Mouse (Mus musculus) limb, embryonic 14.5 days (tissue): ENCODE measurements around the gene Ikzf4. TPM values are rescaled to one million over a fixed set of nuclear protein-coding genes. Genes with fewer than 3 reads are reported as not detected.
"Not testable (repeated sequence)": the region's sequence is repeated elsewhere in the genome, so short reads cannot be mapped to it uniquely, and the experiment has no call there.

Source experiments
- ATAC-seq: fragments of 200-750 bp; cut with Nextera tagmentation; 2 replicates; pipeline ENCODE4 v1.8.0; 2017; ENCODE audit warnings: low read depth, moderate number of reproducible peaks, moderate TSS enrichment; ENCODE audit not compliant: low FRiP score
- DNase-seq: peaks from one replicate; pipeline ENCODE4 v3.0.0-alpha.2; 2015; ENCODE audit warnings: low spot score
- H3K27ac ChIP-seq: fragments of 300-500 bp; sonication (generic); replicated peaks from 2 replicates; pipeline ENCODE4 v1.5.1; 2014; ENCODE audit warnings: low read depth, mild to moderate bottlenecking, low read length, moderate library complexity, mixed read lengths
- H3K27me3 ChIP-seq: fragments of 300-500 bp; sonication (generic); 2 replicates; pipeline ENCODE4 v1.6.1; 2014; ENCODE audit warnings: low read length, mixed read lengths; ENCODE audit not compliant: control insufficient read depth, insufficient read depth
- H3K36me3 ChIP-seq: fragments of 300-500 bp; sonication (generic); 2 replicates; pipeline ENCODE4 v1.6.1; 2014; ENCODE audit warnings: mild to moderate bottlenecking, low read length, moderate library complexity, mixed read lengths; ENCODE audit not compliant: control insufficient read depth, insufficient read depth
- H3K4me1 ChIP-seq: fragments of 300-500 bp; sonication (generic); 2 replicates; pipeline ENCODE4 v1.6.1; 2014; ENCODE audit warnings: antibody characterized with exemption, low read length, mixed read lengths; ENCODE audit not compliant: control insufficient read depth, insufficient read depth
- H3K4me2 ChIP-seq: fragments of 300-500 bp; sonication (generic); replicated peaks from 2 replicates; pipeline ENCODE4 v1.6.1; 2014; ENCODE audit warnings: low read depth, mild to moderate bottlenecking, low read length, moderate library complexity; ENCODE audit not compliant: severe bottlenecking
- H3K4me3 ChIP-seq: fragments of 300-500 bp; sonication (generic); replicated peaks from 2 replicates; pipeline ENCODE4 v1.5.1; 2014; ENCODE audit warnings: low read length
- H3K9ac ChIP-seq: fragments of 300-500 bp; sonication (generic); 2 replicates; pipeline ENCODE4 v1.6.1; 2014; ENCODE audit warnings: mild to moderate bottlenecking, low read depth, low read length, moderate library complexity; ENCODE audit not compliant: severe bottlenecking
- H3K9me3 ChIP-seq: fragments of 300-500 bp; sonication (generic); 2 replicates; pipeline ENCODE4 v1.6.1; 2016; ENCODE audit warnings: low read length; ENCODE audit not compliant: control insufficient read depth
- POLR2A ChIP-seq: fragments of 200-500 bp; IDR thresholded peaks from 2 replicates; pipeline ENCODE4 v1.8.0; 2012; ENCODE audit warnings: inconsistent platforms, mild to moderate bottlenecking, moderate library complexity, borderline replicate concordance; ENCODE audit not compliant: insufficient read depth, insufficient read length; ENCODE audit errors: extremely low read depth
- WGBS: fragments of 180-500 bp; shearing (Covaris S2); extraction: QIAGEN DNeasy Blood & Tissue Kit; methylation state at CpG from one replicate; pipeline ENCODE4 v1.1.7; 2014; 5-methylcytosine and 5-hydroxymethylcytosine counted together
- polyA plus RNA-seq, 2 experiments: library from polyadenylated mRNA; depleted of rRNA in 1 of 2; stranded (reverse) in 1 of 2; unstranded in 1 of 2; fragments of >200 nt; fragmentation: Nextera tagmentation in 1 of 2; extraction: Ambion mirVana in 1 of 2; gene quantifications; 2 replicates each; pipeline versions ENCODE4 v1.2.1 to v1.2.3; 2012 to 2014

The Ikzf4 gene
- polyA plus RNA-seq, 2 experiments: 5.2 to 8.0 TPM

DNA sequence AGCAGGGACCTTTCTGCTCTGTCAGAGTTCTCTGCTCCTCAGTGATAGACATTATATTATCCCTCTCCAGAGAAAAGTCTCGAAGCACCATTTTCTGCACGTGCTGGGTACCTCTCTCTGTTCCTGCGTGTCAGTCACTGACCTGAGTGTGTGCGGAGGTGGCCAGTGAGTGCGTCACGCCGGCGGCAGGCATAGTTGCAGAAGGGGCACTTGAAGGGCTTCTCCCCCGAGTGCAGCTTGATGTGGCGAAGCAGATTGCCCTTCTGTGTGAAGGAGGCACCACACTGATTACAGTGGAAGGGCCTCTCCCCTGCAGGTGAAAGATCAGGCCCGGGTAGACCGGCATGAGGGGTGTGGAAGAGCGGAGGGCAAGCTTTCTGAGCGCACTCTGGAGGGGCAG is 5.8 kb downstream of the Ikzf4 start:
- Histone ChIP-seq H3K4me2 (no peak overlapping the region), H3K4me1 (peaks cover 3% of the 10 kb centered on the region; the same call in 1 of the 2 replicates), H3K27me3 (no peaks in the 10 kb centered on the region), H3K9ac (no peak overlapping the region), H3K4me3 (no peak overlapping the region), H3K9me3 (no peaks in the 10 kb centered on the region), H3K27ac (no peak overlapping the region), H3K36me3 (peaks cover 48% of the 10 kb centered on the region)
- TF ChIP-seq POLR2A: no peak
- ATAC-seq: no peak
- 87% methylated on average over 14 of the region's 14 CpGs for WGBS
- no peak for DNase-seq

- Histone ChIP-seq H3K9me3 (no peaks in the 10 kb centered on the region), H3K27ac (no peak overlapping the region), H3K9ac (no peak overlapping the region), H3K27me3 (no peaks in the 10 kb centered on the region), H3K4me2 (no peak overlapping the region), H3K4me3 (no peak overlapping the region), H3K4me1 (no peaks in the 10 kb centered on the region), H3K36me3 (peaks cover 72% of the 10 kb centered on the region)
- DNase-seq (no peak), ATAC-seq (no peak)
- TF ChIP-seq POLR2A: no peak
- 40% methylated on average over 11 of the region's 11 CpGs for WGBS
Observed at GRCm38 (mm10) chr10:128637011-128637410, 8.8 kb downstream of the Ikzf4 start.

DNA sequence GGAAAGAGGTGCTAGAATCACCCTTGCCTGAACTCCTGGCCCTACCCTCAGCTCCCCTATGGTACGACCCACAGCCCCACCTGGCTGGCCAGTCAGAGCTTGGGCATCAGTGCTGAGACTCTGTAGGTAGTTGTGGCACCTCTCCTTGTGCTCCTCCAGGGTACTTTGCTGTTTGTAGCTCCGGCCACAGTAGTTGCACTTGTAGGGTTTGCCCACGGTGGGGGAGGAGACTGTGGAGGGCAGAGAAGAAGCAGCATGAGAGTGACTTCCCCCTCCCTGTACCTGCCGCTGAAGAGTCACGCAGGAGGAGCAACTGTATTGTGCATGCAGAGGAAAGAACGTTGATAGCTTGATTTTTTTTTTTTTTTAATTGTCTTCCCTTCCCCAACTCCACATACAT is 9.2 kb downstream of the Ikzf4 start:
- no peaks in the 10 kb centered on the region for H3K27me3 ChIP-seq
- TF ChIP-seq POLR2A: no peak
- H3K4me1 ChIP-seq: no peaks in the 10 kb centered on the region
- WGBS: 61% methylated on average over 6 of the region's 6 CpGs
- H3K9ac ChIP-seq: no peak overlapping the region
- H3K4me3 ChIP-seq: no peak overlapping the region
- no peak for DNase-seq
- no peaks in the 10 kb centered on the region for H3K9me3 ChIP-seq
- peaks cover 72% of the 10 kb centered on the region for H3K36me3 ChIP-seq
- H3K27ac ChIP-seq: no peak overlapping the region
- ATAC-seq: no peak
- no peak overlapping the region for H3K4me2 ChIP-seq

- H3K27ac ChIP-seq: no peak overlapping the region
- no peak overlapping the region for H3K9ac ChIP-seq
- ATAC-seq (no peak), DNase-seq (no peak)
- H3K4me1 ChIP-seq: no peaks in the 10 kb centered on the region
- no peak for TF ChIP-seq POLR2A
- no peak overlapping the region for H3K4me3 ChIP-seq
- peaks cover 64% of the 10 kb centered on the region for H3K36me3 ChIP-seq
- no peaks in the 10 kb centered on the region for H3K9me3 ChIP-seq
- no peaks in the 10 kb centered on the region for H3K27me3 ChIP-seq
- 94% methylated on average over 13 of the region's 13 CpGs for WGBS
- H3K4me2 ChIP-seq: no peak overlapping the region
Observed at GRCm38 (mm10) chr10:128635697-128636096, 10.1 kb downstream of the Ikzf4 start.

GRCm38 (mm10) chr10:128631571-128631970 is 14.2 kb downstream of the Ikzf4 start:
- Histone ChIP-seq H3K36me3 (peaks cover 36% of the 10 kb centered on the region), H3K4me3 (no peak overlapping the region), H3K27ac (no peak overlapping the region), H3K9me3 (no peaks in the 10 kb centered on the region), H3K4me1 (no peaks in the 10 kb centered on the region), H3K9ac (no peak overlapping the region), H3K27me3 (no peaks in the 10 kb centered on the region), H3K4me2 (no peak overlapping the region)
- TF ChIP-seq POLR2A: no peak
- DNase-seq (no peak), ATAC-seq (no peak)
- WGBS: 20% methylated on average over 6 of the region's 6 CpGs

DNA sequence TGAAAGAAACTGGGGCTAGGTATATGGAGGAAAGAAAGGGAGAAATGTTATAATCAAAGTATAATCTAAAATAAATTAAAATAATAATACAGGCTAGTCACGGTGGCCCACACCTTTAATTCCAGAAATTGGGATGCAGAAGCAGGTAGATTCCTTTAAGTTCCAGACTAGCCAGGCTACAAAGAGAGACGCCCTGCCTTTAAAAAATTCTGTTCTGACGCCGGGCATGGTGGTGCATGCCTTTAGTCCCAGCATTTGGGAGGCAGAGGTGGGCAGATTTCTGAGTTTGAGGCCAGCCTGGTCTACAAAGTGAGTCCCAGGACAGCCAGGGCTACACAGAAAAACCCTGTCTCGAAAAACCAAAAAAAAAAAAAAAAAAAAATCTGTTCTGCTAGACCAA is 15.5 kb downstream of the Ikzf4 start:
- not testable (repeated sequence) for H3K4me2 ChIP-seq, DNase-seq, H3K27ac ChIP-seq, H3K9me3 ChIP-seq, H3K4me3 ChIP-seq, ATAC-seq, H3K9ac ChIP-seq, H3K4me1 ChIP-seq, H3K27me3 ChIP-seq
- whole genome bisulfite sequencing: 82% methylated on average over 5 of the region's 5 CpGs
- H3K36me3 ChIP-seq: peaks cover 25% of the 10 kb centered on the region
